Mouse (Mus musculus): ENCODE measurements around the gene Slc51b.

GRCm38 (mm10) chr9:65417738-65418137, 5.0 kb downstream of the Slc51b start:
- TF ChIP-seq CTCF (IDR thresholded peaks at IDR 0.05; ENCODE audit: low read depth, low read length), result no peak
- TF ChIP-seq EP300 (IDR thresholded peaks at IDR 0.05; ENCODE audit: insufficient read depth, low read depth, low read length), result no peak
- no peak for TF ChIP-seq POLR2A (IDR thresholded peaks at IDR 0.05; ENCODE audit: insufficient read depth, low read length)
